Mouse (Mus musculus) ZHBTc4 (cell line): ENCODE results near the gene Vinac1.

Source experiments
- DNase-seq: peaks from one replicate; pipeline ENCODE4 v3.0.0-alpha.2; 2011; ENCODE audit warnings: low read depth, low spot score

Gene Vinac1

DNA sequence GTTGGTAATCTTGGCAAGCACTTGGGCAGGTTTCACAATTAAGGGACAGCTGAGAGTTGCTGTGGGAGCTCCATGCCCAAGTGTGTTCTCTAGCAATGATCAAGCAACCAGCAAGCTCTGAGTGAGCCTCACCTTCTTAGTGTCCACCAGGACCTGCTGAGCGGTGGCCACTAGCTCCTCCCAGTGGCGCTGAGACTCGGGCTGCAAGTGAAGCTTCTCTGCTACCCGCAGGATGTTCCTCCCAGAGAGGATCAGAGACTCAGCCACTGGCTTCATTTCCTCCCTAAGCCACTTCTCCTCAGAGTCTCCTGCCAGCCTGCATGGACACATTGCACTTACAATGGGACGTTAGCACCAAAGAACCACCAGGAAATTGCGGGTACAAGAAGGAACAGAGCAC lies 7.4 kb downstream of the Vinac1 start:
- DNase-seq: no peak

DNA sequence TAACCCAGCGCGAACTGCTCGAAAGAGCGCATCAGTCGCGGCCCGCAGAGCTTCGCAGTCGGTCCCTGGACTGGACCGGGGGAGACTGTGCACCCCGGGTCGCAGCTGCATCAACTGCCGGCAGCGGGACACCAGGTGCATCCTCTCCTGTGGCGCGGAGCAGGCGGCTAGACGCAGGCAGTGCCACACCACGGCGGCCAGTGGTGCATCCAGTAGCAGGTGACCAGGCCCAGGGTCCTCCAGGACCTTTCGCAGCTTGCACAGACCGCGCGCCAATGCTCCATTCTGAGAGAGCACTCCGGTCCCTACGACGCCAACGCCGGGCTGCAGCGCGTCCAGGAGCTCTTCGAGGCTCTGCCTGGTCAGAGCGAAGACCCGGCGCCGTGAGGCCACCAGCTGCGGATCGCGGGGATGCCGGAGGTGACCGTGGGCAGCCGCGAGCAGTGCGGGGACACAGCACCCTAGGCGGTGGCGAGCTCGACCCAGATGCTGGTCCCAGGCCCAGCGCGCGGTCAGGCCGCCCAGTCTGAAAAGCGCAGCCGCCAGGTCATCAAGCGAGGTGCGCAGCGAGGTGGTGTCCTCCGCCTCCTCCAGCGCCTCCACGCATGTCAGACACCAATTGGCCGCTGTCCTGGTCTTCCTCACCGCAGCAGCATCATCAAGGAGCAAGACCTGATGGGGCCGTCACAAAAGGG lies 8.9 kb downstream of the Vinac1 start:
- DNase-seq: peak; percentile 40

DNA sequence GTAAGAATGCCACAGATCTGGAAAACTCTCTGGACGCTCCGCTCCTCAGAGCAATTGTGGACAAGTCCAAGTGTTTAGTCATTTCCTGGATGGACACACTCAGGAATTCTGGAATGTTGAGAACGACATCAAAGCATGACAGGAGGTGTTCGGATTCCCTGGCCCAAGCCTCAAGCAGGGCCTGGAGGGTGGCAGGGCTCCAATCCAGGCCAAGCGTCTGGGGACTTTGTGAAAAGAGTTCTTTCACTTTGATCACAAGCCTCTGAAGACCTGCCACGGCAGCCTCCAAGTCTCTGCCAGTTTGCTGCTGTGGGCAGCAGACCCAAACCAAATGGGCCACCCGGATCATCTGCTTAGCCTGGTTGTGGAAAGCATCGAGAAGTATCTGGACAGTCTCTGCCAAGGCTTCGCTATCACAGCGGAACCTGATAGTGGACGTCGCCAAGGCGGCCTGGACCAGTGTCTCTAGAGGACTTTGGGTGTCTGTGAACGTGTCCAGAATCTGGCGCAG lies 9.5 kb downstream of the Vinac1 start:
- no peak for DNase-seq

DNA sequence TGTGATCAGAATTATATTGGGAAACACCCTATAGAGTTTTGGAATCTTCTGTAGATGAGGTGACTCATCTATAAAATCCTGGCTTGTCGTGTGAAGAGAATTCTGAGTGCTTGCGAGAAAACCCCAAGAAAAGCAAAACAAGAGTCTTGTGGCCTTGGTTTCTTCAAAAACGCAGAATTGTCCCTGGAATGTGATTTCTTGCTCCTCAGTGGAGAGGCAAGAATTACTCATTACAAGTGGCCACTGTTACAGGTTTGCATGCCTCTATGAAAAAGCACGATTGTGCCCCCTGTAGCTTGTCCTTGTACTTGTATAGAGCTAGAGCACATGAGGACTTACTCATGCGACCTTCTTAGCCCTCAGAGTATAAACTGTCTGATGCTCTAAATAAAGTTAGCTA lies 12.6 kb downstream of the Vinac1 start:
- DNase-seq: no peak

DNA sequence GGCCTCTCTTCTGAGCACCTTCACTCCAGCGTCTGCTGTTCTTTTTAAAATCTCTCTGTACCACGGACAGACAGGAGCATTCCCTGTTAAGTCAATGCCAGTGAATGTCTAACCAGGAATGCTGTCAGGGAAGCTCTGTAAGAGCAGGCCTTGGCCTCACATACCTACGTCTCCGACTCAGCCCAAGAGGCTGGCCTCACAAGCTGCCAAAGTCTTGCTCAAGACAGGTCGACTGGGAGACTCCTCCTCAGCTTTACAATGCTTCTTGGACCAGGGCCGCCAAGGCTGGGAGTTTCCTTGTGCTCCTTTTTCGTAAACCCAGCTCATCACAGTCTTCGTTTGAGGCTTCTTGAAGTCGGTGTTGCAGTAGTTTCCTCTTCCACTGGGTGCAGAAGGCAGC lies 23.2 kb downstream of the Vinac1 start:
- peak; percentile 14 for DNase-seq

DNA sequence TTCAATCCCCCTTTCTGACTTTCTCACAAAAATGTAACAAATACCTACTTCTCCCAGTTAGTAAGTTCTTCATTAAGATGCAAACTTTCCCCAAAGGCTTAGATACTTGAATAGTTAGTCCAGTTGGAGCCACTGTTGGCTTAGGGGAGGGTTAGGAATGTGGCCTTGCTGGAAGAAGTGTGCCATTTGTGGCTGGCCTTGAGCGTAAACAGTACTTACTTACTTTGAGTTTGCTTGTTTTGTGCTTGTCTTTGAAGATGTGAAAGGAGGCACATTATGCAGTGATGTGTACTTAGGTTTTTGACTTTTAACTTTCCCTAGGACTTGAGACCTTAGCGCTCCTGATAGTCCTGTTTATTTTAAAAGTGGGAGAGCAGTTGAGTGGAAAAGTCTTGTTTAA lies 27.9 kb downstream of the Vinac1 start:
- peak; percentile 17 for DNase-seq

DNA sequence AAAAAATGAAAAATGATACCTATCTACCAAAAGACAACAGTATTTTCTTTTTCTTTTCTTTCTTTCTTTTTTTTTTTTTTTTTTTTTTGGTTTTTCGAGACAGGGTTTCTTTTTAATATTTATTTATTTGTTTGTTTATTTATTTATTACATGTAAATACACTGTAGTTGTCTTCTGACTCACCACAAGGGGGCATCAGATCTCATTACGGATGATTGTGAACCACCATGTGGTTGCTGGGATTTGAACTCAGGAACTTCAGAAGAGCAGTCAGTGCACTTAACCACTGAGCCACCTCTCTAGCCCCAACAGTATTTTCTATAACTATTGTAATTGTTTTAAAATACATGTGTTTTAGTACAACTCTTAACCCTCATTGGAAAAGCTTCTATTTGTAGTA lies 39.1 kb downstream of the Vinac1 start:
- peak; percentile 39 for DNase-seq

DNA sequence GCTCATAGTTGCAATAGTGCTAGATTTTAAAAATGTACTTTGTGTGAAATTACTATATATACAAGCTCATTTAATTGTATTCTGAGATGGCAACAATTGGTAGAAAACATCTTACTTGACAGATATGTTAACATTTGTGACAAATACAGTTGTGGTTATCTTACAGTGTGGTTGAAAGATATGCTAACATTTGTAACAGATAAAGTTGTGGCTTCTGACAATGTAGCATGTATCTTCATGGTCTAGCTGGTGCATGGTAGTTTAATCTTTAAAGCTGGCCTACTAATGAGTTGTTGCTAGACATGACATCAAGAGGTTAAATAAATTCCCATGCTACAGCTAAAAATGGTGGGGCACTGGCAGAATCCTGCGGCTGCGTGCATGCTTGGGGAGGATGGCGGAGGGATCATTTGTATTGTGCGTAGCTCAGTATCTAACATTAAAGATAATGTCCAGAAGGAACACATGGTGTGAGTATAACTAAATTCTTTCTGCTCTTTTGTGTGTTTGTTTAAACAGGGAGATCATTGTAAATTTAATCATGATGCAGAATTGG lies 41.7 kb downstream of the Vinac1 start:
- no peak for DNase-seq

DNA sequence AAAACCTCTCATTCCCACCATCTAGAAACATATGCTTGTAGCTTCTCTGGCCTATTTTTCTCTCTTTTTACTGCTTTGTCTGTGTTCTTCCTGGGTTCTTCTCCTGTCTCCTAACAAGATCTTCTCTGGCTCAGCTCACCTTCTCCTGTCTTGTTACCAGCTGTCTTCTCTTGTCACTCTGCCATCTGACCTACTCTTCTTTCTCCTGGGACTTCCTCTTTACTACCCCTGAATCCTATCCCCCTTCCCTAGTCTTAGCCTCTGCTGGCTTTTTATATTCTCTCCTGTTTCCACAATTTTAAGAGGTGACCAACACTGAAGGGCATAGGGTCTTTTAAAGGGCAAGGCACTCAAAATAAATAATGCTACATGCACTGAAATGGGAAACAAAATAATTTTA lies 43.1 kb downstream of the Vinac1 start:
- DNase-seq: no peak

DNA sequence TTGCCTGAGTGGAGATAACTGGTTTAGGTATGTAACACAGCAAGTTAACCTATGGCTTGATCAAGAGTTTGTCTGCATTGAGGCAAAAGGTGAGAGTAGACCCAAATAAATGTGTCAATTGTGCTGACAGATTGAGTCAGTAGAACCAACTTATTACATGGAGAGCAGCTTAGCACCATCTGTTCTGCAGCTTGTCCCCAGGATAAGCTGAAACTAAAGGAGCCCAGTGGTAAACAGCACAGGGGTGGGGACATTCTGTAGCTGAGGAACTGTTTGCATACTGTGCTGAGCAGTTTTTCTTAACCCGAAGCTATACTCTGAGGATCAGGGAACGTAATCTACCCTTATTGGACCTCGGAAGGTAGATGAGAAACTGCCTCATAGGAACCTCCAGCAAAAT lies 63.2 kb downstream of the Vinac1 start:
- DNase-seq: no peak

DNA sequence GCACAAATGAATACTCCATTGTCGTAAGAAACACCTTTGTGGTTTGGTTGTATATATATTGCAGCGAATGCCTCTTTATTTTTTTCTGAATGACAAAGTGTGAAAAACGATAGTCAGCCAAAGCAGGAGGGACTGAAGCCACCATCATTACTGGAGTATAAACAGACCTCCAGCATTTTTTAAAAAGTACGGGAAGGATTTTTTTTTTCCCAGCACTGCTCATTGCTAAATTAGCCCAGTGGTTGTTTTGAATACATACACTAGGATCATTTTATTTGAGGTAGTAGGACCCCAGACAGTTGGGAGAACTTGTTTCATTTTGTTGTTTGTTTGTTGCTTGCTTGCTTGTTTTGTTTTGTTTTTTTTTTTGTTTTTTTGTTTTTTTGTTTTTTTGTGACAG lies 72.4 kb downstream of the Vinac1 start:
- DNase-seq: no peak
